Mouse (Mus musculus) frontal cortex, postnatal 25 days (tissue): ENCODE results near the gene Kcns1.

Experiments
- DNase-seq, 2 experiments: peaks; one replicate each; pipeline ENCODE4 v3.0.0; 2022; ENCODE audit warnings: low spot score in 2 of 2

Kcns1 gene

GRCm38 (mm10) chr2:164126533-164126955 lies 44.4 kb downstream of the Kcns1 start:
- peak; percentile 54 to 58 for DNase-seq

- DNase-seq = no peak
Measured at GRCm38 (mm10) chr2:164123169-164123766, 47.6 kb downstream of the Kcns1 start.

- no peak for DNase-seq
Measured at GRCm38 (mm10) chr2:164119503-164119902, 51.4 kb downstream of the Kcns1 start.

GRCm38 (mm10) chr2:164115531-164115930 lies 55.4 kb downstream of the Kcns1 start:
- no peak for DNase-seq

- DNase-seq = no peak
Measured at GRCm38 (mm10) chr2:164114051-164114450, 56.9 kb downstream of the Kcns1 start.
